Mouse (Mus musculus) lung, adult 2 months (tissue): ENCODE data around the gene Syk.

Experiments used
- CTCF ChIP-seq: fragments of 200-500 bp; IDR thresholded peaks from 2 replicates; pipeline ENCODE4 v1.5.1; 2011; ENCODE audit warnings: mild to moderate bottlenecking, low read length, control low read depth; ENCODE audit not compliant: insufficient read depth
- POLR2A ChIP-seq: fragments of 200-500 bp; IDR thresholded peaks from 2 replicates; pipeline ENCODE4 v1.6.1; 2011; ENCODE audit warnings: low read depth, mild to moderate bottlenecking, control low read depth, low read length, borderline replicate concordance; ENCODE audit errors: extremely low read depth

GRCm38 (mm10) chr13:52679906-52680305 is 96.9 kb downstream of the Syk start:
- TF ChIP-seq CTCF (no peak), POLR2A (no peak)
